Mouse (Mus musculus): ENCODE measurements around the gene Dner. TPM values are rescaled to one million over a fixed set of nuclear protein-coding genes. Genes with fewer than 3 reads are reported as not detected.
A peak's percentile ranks its signal among the peaks of the same experiment; 100 is the strongest.

Dner gene
- polyA plus RNA-seq, 2 experiments: 5.9 to 6.4 TPM

- Histone ChIP-seq H3K4me2 (replicated peaks; ENCODE audit: low read depth, low read length, severe bottlenecking) (no peak overlapping the region), H3K9me3 (ENCODE audit: control insufficient read depth, low read length) (no peaks in the 10 kb centered on the region), H3K4me3 (replicated peaks; ENCODE audit: low read length) (no peak overlapping the region), H3K36me3 (ENCODE audit: control insufficient read depth, insufficient read depth, low read length) (no peaks in the 10 kb centered on the region), H3K4me1 (ENCODE audit: control insufficient read depth, insufficient read depth, low read length) (no peaks in the 10 kb centered on the region), H3K27ac (replicated peaks; ENCODE audit: low read depth, low read length) (no peak overlapping the region), H3K27me3 (ENCODE audit: control insufficient read depth, insufficient read depth, low read length) (no peaks in the 10 kb centered on the region), H3K9ac (ENCODE audit: low read depth, low read length, severe bottlenecking) (no peak overlapping the region)
- ATAC-seq (ENCODE audit: low FRiP score, low read depth): no peak
- WGBS: 37% methylated on average over 4 of the region's 4 CpGs
- no peak for DNase-seq (ENCODE audit: low spot score)
- no peak for TF ChIP-seq POLR2A (IDR thresholded peaks at IDR 0.05; ENCODE audit: borderline replicate concordance, extremely low read depth, insufficient read depth, insufficient read length)
Observed at GRCm38 (mm10) chr1:84536069-84536468, 160.0 kb downstream of the Dner start.

GRCm38 (mm10) chr1:84525514-84525913 is 170.5 kb downstream of the Dner start:
- ATAC-seq (ENCODE audit: low FRiP score, low read depth): no peak
- Histone ChIP-seq H3K9me3 (ENCODE audit: control insufficient read depth, low read length) (no peaks in the 10 kb centered on the region), H3K36me3 (ENCODE audit: control insufficient read depth, insufficient read depth, low read length) (no peaks in the 10 kb centered on the region), H3K4me1 (ENCODE audit: control insufficient read depth, insufficient read depth, low read length) (no peaks in the 10 kb centered on the region), H3K9ac (ENCODE audit: low read depth, low read length, severe bottlenecking) (no peak overlapping the region), H3K27me3 (ENCODE audit: control insufficient read depth, insufficient read depth, low read length) (no peaks in the 10 kb centered on the region), H3K4me2 (replicated peaks; ENCODE audit: low read depth, low read length, severe bottlenecking) (no peak overlapping the region), H3K4me3 (replicated peaks; ENCODE audit: low read length) (no peak overlapping the region), H3K27ac (replicated peaks; ENCODE audit: low read depth, low read length) (no peak overlapping the region)
- 90% methylated on average over 3 of the region's 3 CpGs for WGBS
- no peak for DNase-seq (ENCODE audit: low spot score)
- TF ChIP-seq POLR2A (IDR thresholded peaks at IDR 0.05; ENCODE audit: borderline replicate concordance, extremely low read depth, insufficient read depth, insufficient read length): no peak

GRCm38 (mm10) chr1:84524413-84524812 is 171.6 kb downstream of the Dner start:
- ATAC-seq (ENCODE audit: low FRiP score, low read depth): peak; percentile 44

GRCm38 (mm10) chr1:84522963-84523280 is 173.1 kb downstream of the Dner start:
- H3K9ac ChIP-seq (ENCODE audit: low read depth, low read length, severe bottlenecking): no peak overlapping the region
- H3K4me2 ChIP-seq (replicated peaks; ENCODE audit: low read depth, low read length, severe bottlenecking): no peak overlapping the region
- H3K36me3 ChIP-seq (ENCODE audit: control insufficient read depth, insufficient read depth, low read length): no peaks in the 10 kb centered on the region
- peak; percentile 11 for DNase-seq (ENCODE audit: low spot score)
- no peaks in the 10 kb centered on the region for H3K9me3 ChIP-seq (ENCODE audit: control insufficient read depth, low read length)
- H3K4me1 ChIP-seq (ENCODE audit: control insufficient read depth, insufficient read depth, low read length): no peaks in the 10 kb centered on the region
- H3K27me3 ChIP-seq (ENCODE audit: control insufficient read depth, insufficient read depth, low read length): no peaks in the 10 kb centered on the region
- no peak for ATAC-seq (ENCODE audit: low FRiP score, low read depth)
- no peak for TF ChIP-seq POLR2A (IDR thresholded peaks at IDR 0.05; ENCODE audit: borderline replicate concordance, extremely low read depth, insufficient read depth, insufficient read length)
- no peak overlapping the region for H3K27ac ChIP-seq (replicated peaks; ENCODE audit: low read depth, low read length)
- no peak overlapping the region for H3K4me3 ChIP-seq (replicated peaks; ENCODE audit: low read length)
- WGBS: 56% methylated on average over 4 of the region's 4 CpGs

More at GRCm38 (mm10) chr1:84524413-84524812, 171.6 kb downstream of the Dner start:
- Histone ChIP-seq H3K9ac (ENCODE audit: low read depth, low read length, severe bottlenecking) (no peak overlapping the region), H3K4me2 (replicated peaks; ENCODE audit: low read depth, low read length, severe bottlenecking) (no peak overlapping the region), H3K9me3 (ENCODE audit: control insufficient read depth, low read length) (no peaks in the 10 kb centered on the region), H3K36me3 (ENCODE audit: control insufficient read depth, insufficient read depth, low read length) (no peaks in the 10 kb centered on the region), H3K4me3 (replicated peaks; ENCODE audit: low read length) (no peak overlapping the region), H3K27me3 (ENCODE audit: control insufficient read depth, insufficient read depth, low read length) (no peaks in the 10 kb centered on the region), H3K4me1 (ENCODE audit: control insufficient read depth, insufficient read depth, low read length) (no peaks in the 10 kb centered on the region), H3K27ac (replicated peaks; ENCODE audit: low read depth, low read length) (no peak overlapping the region)
- 50% methylated on average over 4 of the region's 4 CpGs for WGBS
- no peak for DNase-seq (ENCODE audit: low spot score)
- no peak for TF ChIP-seq POLR2A (IDR thresholded peaks at IDR 0.05; ENCODE audit: borderline replicate concordance, extremely low read depth, insufficient read depth, insufficient read length)

GRCm38 (mm10) chr1:84522256-84522962 is 173.6 kb downstream of the Dner start:
- Histone ChIP-seq H3K4me3 (replicated peaks; ENCODE audit: low read length) (no peak overlapping the region), H3K36me3 (ENCODE audit: control insufficient read depth, insufficient read depth, low read length) (no peaks in the 10 kb centered on the region), H3K27me3 (ENCODE audit: control insufficient read depth, insufficient read depth, low read length) (no peaks in the 10 kb centered on the region), H3K9ac (ENCODE audit: low read depth, low read length, severe bottlenecking) (no peak overlapping the region), H3K27ac (replicated peaks; ENCODE audit: low read depth, low read length) (no peak overlapping the region), H3K9me3 (ENCODE audit: control insufficient read depth, low read length) (no peaks in the 10 kb centered on the region), H3K4me2 (replicated peaks; ENCODE audit: low read depth, low read length, severe bottlenecking) (no peak overlapping the region), H3K4me1 (ENCODE audit: control insufficient read depth, insufficient read depth, low read length) (no peaks in the 10 kb centered on the region)
- ATAC-seq (ENCODE audit: low FRiP score, low read depth) (no peak), DNase-seq (ENCODE audit: low spot score) (no peak)
- TF ChIP-seq POLR2A (IDR thresholded peaks at IDR 0.05; ENCODE audit: borderline replicate concordance, extremely low read depth, insufficient read depth, insufficient read length): no peak
- WGBS: 80% methylated on average over 4 of the region's 4 CpGs

Measured in limb, embryonic 14.5 days (tissue).